Mouse (Mus musculus) intestine, embryonic 14.5 days (tissue): ENCODE results near the gene Cfd. TPM values are rescaled to one million over a fixed set of nuclear protein-coding genes. Genes with fewer than 3 reads are reported as not detected.

ENCODE experiments used
- ATAC-seq: fragments of 200-750 bp; cut with Nextera tagmentation; replicated peaks from 2 replicates; pipeline ENCODE4 v1.8.0; 2017; ENCODE audit warnings: low read depth, moderate number of reproducible peaks, moderate TSS enrichment, moderate library complexity; ENCODE audit not compliant: low FRiP score, low TSS enrichment
- DNase-seq: peaks from one replicate; pipeline ENCODE4 v3.0.0-alpha.2; 2018; ENCODE audit warnings: low spot score
- H3K27ac ChIP-seq: fragments of 300-500 bp; sonication (generic); 2 replicates; pipeline ENCODE4 v1.5.1; 2014; ENCODE audit warnings: low read depth, mild to moderate bottlenecking, control low read depth
- H3K27me3 ChIP-seq: fragments of 300-500 bp; sonication (generic); replicated peaks from 2 replicates; pipeline ENCODE4 v1.6.1; 2014; ENCODE audit warnings: low read length, control low read depth; ENCODE audit not compliant: control insufficient read depth, insufficient read depth
- H3K36me3 ChIP-seq: fragments of 300-500 bp; sonication (generic); 2 replicates; pipeline ENCODE4 v1.6.1; 2014; ENCODE audit warnings: low read length, control low read depth; ENCODE audit not compliant: control insufficient read depth, insufficient read depth
- H3K4me1 ChIP-seq: fragments of 300-500 bp; sonication (generic); replicated peaks from 2 replicates; pipeline ENCODE4 v1.6.1; 2014; ENCODE audit warnings: low read length, control low read depth, mixed read lengths; ENCODE audit not compliant: control insufficient read depth, insufficient read depth
- H3K4me2 ChIP-seq: fragments of 300-500 bp; sonication (generic); 2 replicates; pipeline ENCODE4 v1.6.1; 2014; ENCODE audit warnings: low read length
- H3K4me3 ChIP-seq: fragments of 300-500 bp; sonication (generic); 2 replicates; pipeline ENCODE4 v1.5.1; 2014; ENCODE audit warnings: low read depth, low read length, control low read depth, mixed read lengths
- H3K9ac ChIP-seq: fragments of 300-500 bp; sonication (generic); 2 replicates; pipeline ENCODE4 v1.6.1; 2014; ENCODE audit warnings: mild to moderate bottlenecking, low read length
- H3K9me3 ChIP-seq: fragments of 300-500 bp; sonication (generic); 2 replicates; pipeline ENCODE4 v1.6.1; 2016; ENCODE audit warnings: low read length, control low read depth; ENCODE audit not compliant: control insufficient read depth
- WGBS: fragments of 180-500 bp; shearing (Covaris S2); extraction: QIAGEN DNeasy Blood & Tissue Kit; methylation state at CpG from one replicate; pipeline ENCODE4 v1.1.7; 2014; 5-methylcytosine and 5-hydroxymethylcytosine counted together
- microRNA-seq: library from miRNA; unstranded; fragments of <30 nt; microRNA quantifications from one replicate; pipeline ENCODE4, GENCODE M21; 2016
- polyA plus RNA-seq: library from polyadenylated mRNA; unstranded; fragments of >200 nt; fragmentation: Nextera tagmentation; extraction: Ambion mirVana; gene quantifications from 2 replicates; pipeline ENCODE4 v1.2.1, GENCODE M21; 2014

Cfd gene
- polyA plus RNA-seq, 1 experiment from 2014 or later, result not detected

GRCm38 (mm10) chr10:79934272-79934721 lies 43.6 kb downstream of the Cfd start:
- ATAC-seq, result 0 out of 2 replicates have a peak, but pooled peaks have one; percentile 13
- Histone ChIP-seq H3K9ac (no peak overlapping the region), H3K27me3 (no peaks in the 10 kb centered on the region), H3K4me2 (no peak overlapping the region), H3K4me1 (peaks cover 33% of the 10 kb centered on the region), H3K4me3 (no peak overlapping the region), H3K27ac (no peak overlapping the region), H3K9me3 (no peaks in the 10 kb centered on the region), H3K36me3 (peaks cover 57% of the 10 kb centered on the region)
- DNase-seq, result no peak
- 69% methylated on average over 13 of the region's 13 CpGs for WGBS

GRCm38 (mm10) chr10:79934794-79935569 lies 44.3 kb downstream of the Cfd start:
- Histone ChIP-seq H3K27me3 (no peaks in the 10 kb centered on the region), H3K9me3 (no peaks in the 10 kb centered on the region), H3K27ac (no peak overlapping the region), H3K9ac (no peak overlapping the region), H3K4me3 (no peak overlapping the region), H3K36me3 (peaks cover 60% of the 10 kb centered on the region), H3K4me1 (peaks cover 30% of the 10 kb centered on the region), H3K4me2 (no peak overlapping the region)
- no peak for DNase-seq
- WGBS, result 89% methylated on average over 16 of the region's 16 CpGs
- no peak for ATAC-seq

- H3K27ac ChIP-seq, result no peak overlapping the region
- 65% methylated on average over 10 of the region's 10 CpGs for WGBS
- H3K36me3 ChIP-seq, result peaks cover 60% of the 10 kb centered on the region
- H3K9me3 ChIP-seq, result no peaks in the 10 kb centered on the region
- ATAC-seq, result no peak
- H3K4me3 ChIP-seq, result no peak overlapping the region
- H3K9ac ChIP-seq, result no peak overlapping the region
- peaks cover 30% of the 10 kb centered on the region for H3K4me1 ChIP-seq
- DNase-seq, result no peak
- no peak overlapping the region for H3K4me2 ChIP-seq
- H3K27me3 ChIP-seq, result no peaks in the 10 kb centered on the region
These were observed 45.7 kb downstream of the Cfd start for GRCm38 (mm10) chr10:79936284-79936910.

- 75% methylated on average over 27 of the region's 27 CpGs for WGBS
- Histone ChIP-seq H3K4me1 (peaks cover 25% of the 10 kb centered on the region), H3K27me3 (no peaks in the 10 kb centered on the region), H3K4me2 (no peak overlapping the region), H3K9ac (no peak overlapping the region), H3K4me3 (no peak overlapping the region), H3K36me3 (peaks cover 60% of the 10 kb centered on the region), H3K27ac (no peak overlapping the region), H3K9me3 (no peaks in the 10 kb centered on the region)
- no peak for ATAC-seq
- no peak for DNase-seq
These were observed 46.3 kb downstream of the Cfd start for GRCm38 (mm10) chr10:79936911-79937441.

- 72% methylated on average over 11 of the region's 11 CpGs for WGBS
- Histone ChIP-seq H3K4me1 (peaks cover 17% of the 10 kb centered on the region), H3K4me2 (no peak overlapping the region), H3K4me3 (no peak overlapping the region), H3K27ac (no peak overlapping the region), H3K27me3 (no peaks in the 10 kb centered on the region), H3K36me3 (peaks cover 56% of the 10 kb centered on the region), H3K9ac (no peak overlapping the region), H3K9me3 (no peaks in the 10 kb centered on the region)
- no peak for ATAC-seq
- DNase-seq, result no peak
These were observed 47.3 kb downstream of the Cfd start for GRCm38 (mm10) chr10:79937775-79938526.

GRCm38 (mm10) chr10:79940749-79941148 lies 50.1 kb downstream of the Cfd start:
- Histone ChIP-seq H3K36me3 (peaks cover 38% of the 10 kb centered on the region), H3K27me3 (no peaks in the 10 kb centered on the region), H3K4me3 (no peak overlapping the region), H3K9ac (no peak overlapping the region), H3K9me3 (no peaks in the 10 kb centered on the region), H3K4me1 (peaks cover 28% of the 10 kb centered on the region), H3K27ac (no peak overlapping the region), H3K4me2 (no peak overlapping the region)
- WGBS, result 61% methylated on average over 7 of the region's 7 CpGs
- DNase-seq, result no peak
- ATAC-seq, result no peak

Small RNA genes within 50 kb of the gene (microRNA-seq; reads per million reads assigned to microRNA genes)
- gene Mir6910, result 0.51 reads per million

Other genes starting within 250 kb of the Cfd start
- not detected in 2 replicates for gene Odf3l2, start 245.1 kb upstream of the Cfd start, polyA plus RNA-seq
- gene Madcam1, start 226.3 kb upstream of the Cfd start, polyA plus RNA-seq, result 32.5 and 34.7 TPM in 2 replicates
- 80.1 and 81.2 TPM in 2 replicates for gene Tpgs1, start 221.5 kb upstream of the Cfd start, polyA plus RNA-seq
- 129 and 145 TPM in 2 replicates for gene Cdc34, start 208.7 kb upstream of the Cfd start, polyA plus RNA-seq
- gene Gzmm, start 201.8 kb upstream of the Cfd start, polyA plus RNA-seq, result 0.78 and 1.2 TPM in 2 replicates
- gene Bsg, start 186.4 kb upstream of the Cfd start, polyA plus RNA-seq, result 895 and 900 TPM in 2 replicates
- 0.09 and 0.12 TPM in 2 replicates for gene Hcn2, start 174.2 kb upstream of the Cfd start, polyA plus RNA-seq
- 37.9 and 40.1 TPM in 2 replicates for gene Polrmt, start 144.3 kb upstream of the Cfd start, polyA plus RNA-seq
- 0.26 and 0.42 TPM in 2 replicates for gene Fgf22, start 135.8 kb upstream of the Cfd start, polyA plus RNA-seq
- gene Rnf126, start 123.9 kb upstream of the Cfd start, polyA plus RNA-seq, result 80.3 and 90.3 TPM in 2 replicates
- 10.1 and 11.1 TPM in 2 replicates for gene Fstl3, start 113.6 kb upstream of the Cfd start, polyA plus RNA-seq
- gene Prss57, start 99.9 kb upstream of the Cfd start, polyA plus RNA-seq, result 0.45 TPM in 1 of 2 replicates, not detected in the other
- 63.4 and 66.2 TPM in 2 replicates for gene Palm, start 97.3 kb upstream of the Cfd start, polyA plus RNA-seq
- gene Misp, start 69.9 kb upstream of the Cfd start, polyA plus RNA-seq, result 78.3 and 87.9 TPM in 2 replicates
- 286 and 291 TPM in 2 replicates for gene Ptbp1, start 36.4 kb upstream of the Cfd start, polyA plus RNA-seq
- gene Prtn3, start 16.4 kb upstream of the Cfd start, polyA plus RNA-seq, result 5.2 and 5.9 TPM in 2 replicates
- gene Plppr3, start 16.2 kb upstream of the Cfd start, polyA plus RNA-seq, result 38.8 and 46.4 TPM in 2 replicates
- gene Elane, start 4.6 kb upstream of the Cfd start, polyA plus RNA-seq, result 0.55 TPM in 1 of 2 replicates, not detected in the other
- gene Med16, start 18.1 kb downstream of the Cfd start, polyA plus RNA-seq, result 42.0 and 46.3 TPM in 2 replicates
- gene Gm26602, start 20.0 kb downstream of the Cfd start, polyA plus RNA-seq, result not detected in 2 replicates
- 0.46 and 0.51 TPM in 2 replicates for gene Kiss1r, start 26.1 kb downstream of the Cfd start, polyA plus RNA-seq
- gene R3hdm4, start 30.4 kb downstream of the Cfd start, polyA plus RNA-seq, result 122 and 126 TPM in 2 replicates
- 12.7 and 14.4 TPM in 2 replicates for gene Arid3a, start 36.2 kb downstream of the Cfd start, polyA plus RNA-seq
- 126 and 134 TPM in 2 replicates for gene Wdr18, start 69.3 kb downstream of the Cfd start, polyA plus RNA-seq
- gene Grin3b, start 79.9 kb downstream of the Cfd start, polyA plus RNA-seq, result 0.23 and 0.28 TPM in 2 replicates
- gene Tmem259, start 93.5 kb downstream of the Cfd start, polyA plus RNA-seq, result 14.4 and 17.5 TPM in 2 replicates
- gene Cnn2, start 97.7 kb downstream of the Cfd start, polyA plus RNA-seq, result 320 and 368 TPM in 2 replicates
- gene Abca7, start 105.6 kb downstream of the Cfd start, polyA plus RNA-seq, result 3.7 and 3.8 TPM in 2 replicates
- 6.8 and 8.0 TPM in 2 replicates for gene Arhgap45, start 125.8 kb downstream of the Cfd start, polyA plus RNA-seq
- 255 and 274 TPM in 2 replicates for gene Polr2e, start 148.9 kb downstream of the Cfd start, polyA plus RNA-seq
- 607 and 623 TPM in 2 replicates for gene Gpx4, start 156.3 kb downstream of the Cfd start, polyA plus RNA-seq
- gene Sbno2, start 214.7 kb downstream of the Cfd start, polyA plus RNA-seq, result 14.1 TPM in 2 replicates
- 27.0 and 27.5 TPM in 2 replicates for gene Stk11, start 224.9 kb downstream of the Cfd start, polyA plus RNA-seq
- 590 and 627 TPM in 2 replicates for gene Atp5d, start 247.8 kb downstream of the Cfd start, polyA plus RNA-seq
- gene Cbarp, start 250.0 kb downstream of the Cfd start, polyA plus RNA-seq, result 7.1 and 8.5 TPM in 2 replicates